Mouse (Mus musculus) brain, embryonic 18.5 days (tissue): ENCODE measurements at regions not wholly inside any gene's neighbourhood (a gene's known extent, or its start where the extent isn't known, plus 50 kb on each side); places are given as distances from the start of the nearest gene placed in this dataset.

ENCODE experiments used
- DNase-seq: peaks from one replicate; pipeline ENCODE4 v3.0.0-alpha.2; 2012; ENCODE audit warnings: low read depth, low spot score

GRCm38 (mm10) chr8:92302694-92303093 is 54.7 kb upstream of the Irx5 start:
- no peak for DNase-seq

- DNase-seq: no peak
Observed at GRCm38 (mm10) chr8:92301029-92301428, 56.4 kb upstream of the Irx5 start.

- DNase-seq: no peak
Observed at GRCm38 (mm10) chr8:92286841-92287811, 70.3 kb upstream of the Irx5 start.

- no peak for DNase-seq
Observed at GRCm38 (mm10) chr8:92275755-92276154, 81.7 kb upstream of the Irx5 start.

- DNase-seq: no peak
Observed at GRCm38 (mm10) chr8:92272726-92273125, 84.7 kb upstream of the Irx5 start.

GRCm38 (mm10) chr8:92272073-92272472 is 85.4 kb upstream of the Irx5 start:
- DNase-seq: no peak

GRCm38 (mm10) chr8:92270636-92271035 is 86.8 kb upstream of the Irx5 start:
- DNase-seq: no peak

- DNase-seq: no peak
Observed at GRCm38 (mm10) chr8:92267415-92267814, 90.0 kb upstream of the Irx5 start.

GRCm38 (mm10) chr8:92260056-92260455 is 97.4 kb upstream of the Irx5 start:
- no peak for DNase-seq

- no peak for DNase-seq
Observed at GRCm38 (mm10) chr8:92258258-92258657, 99.2 kb upstream of the Irx5 start.

GRCm38 (mm10) chr8:92252597-92253375 is 104.6 kb upstream of the Irx5 start:
- DNase-seq: peak; percentile 28

- no peak for DNase-seq
Observed at GRCm38 (mm10) chr8:92246301-92246700, 111.1 kb upstream of the Irx5 start.

- no peak for DNase-seq
Observed at GRCm38 (mm10) chr8:92240686-92241275, 116.6 kb upstream of the Irx5 start.

GRCm38 (mm10) chr8:92231326-92232225 is 125.8 kb upstream of the Irx5 start:
- no peak for DNase-seq

- no peak for DNase-seq
Observed at GRCm38 (mm10) chr8:92229526-92229925, 127.9 kb upstream of the Irx5 start.

- no peak for DNase-seq
Observed at GRCm38 (mm10) chr8:92224929-92225328, 132.5 kb upstream of the Irx5 start.

GRCm38 (mm10) chr8:92222992-92223391 is 134.4 kb upstream of the Irx5 start:
- no peak for DNase-seq

- DNase-seq: no peak
Observed at GRCm38 (mm10) chr8:92219181-92219890, 138.1 kb upstream of the Irx5 start.

GRCm38 (mm10) chr8:92217521-92217920 is 139.9 kb upstream of the Irx5 start:
- DNase-seq: no peak

GRCm38 (mm10) chr8:92216176-92216575 is 141.2 kb upstream of the Irx5 start:
- no peak for DNase-seq
